Mouse (Mus musculus): ENCODE measurements around the gene Pgbd5. TPM values are rescaled to one million over a fixed set of nuclear protein-coding genes. Genes with fewer than 3 reads are reported as not detected.
"Not testable (repeated sequence)": the region's sequence is repeated elsewhere in the genome, so short reads cannot be mapped to it uniquely, and the experiment has no call there.

The Pgbd5 gene
- polyA plus RNA-seq, 1 experiment from 2014 or later, result 1.3 TPM

DNA sequence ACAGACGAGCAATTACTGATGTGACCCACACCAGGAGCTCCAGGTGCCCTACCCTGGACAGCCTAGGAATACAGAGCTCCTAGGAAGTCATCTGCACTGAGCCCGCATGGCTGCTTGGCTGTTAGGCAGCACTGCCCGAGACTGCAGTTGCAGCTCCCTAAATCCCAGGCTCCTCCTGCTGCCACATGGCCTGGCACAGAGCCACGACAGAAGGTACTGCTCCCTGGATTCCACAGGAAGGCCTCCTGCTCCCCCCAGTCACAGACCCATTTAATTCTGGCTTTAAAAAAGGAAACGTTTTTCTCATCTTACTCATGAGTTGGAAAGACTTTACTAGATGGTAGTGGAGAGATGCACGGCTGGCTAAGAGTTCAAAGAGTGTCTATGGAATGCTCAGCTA, 10.0 kb downstream of the Pgbd5 start:
- 37% methylated on average over 6 of the region's 6 CpGs for WGBS
- ATAC-seq (ENCODE audit: insufficient number of reproducible peaks, insufficient read depth, low FRiP score, low TSS enrichment, low read depth), result no peak
- no peak overlapping the region for H3K4me2 ChIP-seq

DNA sequence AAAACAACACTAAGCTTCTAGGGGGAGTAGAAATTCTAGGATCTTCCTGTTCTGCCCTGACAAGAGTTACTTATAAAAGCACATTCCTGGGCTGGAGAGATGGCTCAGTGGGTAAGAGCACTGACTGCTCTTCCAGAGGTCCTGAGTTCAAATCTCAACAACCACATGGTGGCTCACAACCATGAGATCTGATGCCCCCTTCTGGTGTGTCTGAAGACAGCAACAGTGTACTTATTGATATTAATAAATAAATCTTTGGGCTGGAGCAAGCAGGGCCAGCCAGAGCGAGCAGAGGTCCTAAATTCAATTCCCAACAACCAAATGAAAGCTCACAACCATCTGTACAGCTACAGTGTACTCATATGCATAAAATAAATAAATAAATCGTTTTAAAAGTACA, 10.7 kb downstream of the Pgbd5 start:
- H3K4me2 ChIP-seq; H3K4me3 ChIP-seq (replicated peaks); H3K27ac ChIP-seq; ATAC-seq (ENCODE audit: insufficient number of reproducible peaks, insufficient read depth, low FRiP score, low TSS enrichment, low read depth); H3K36me3 ChIP-seq; H3K9me3 ChIP-seq; H3K9ac ChIP-seq (replicated peaks): not testable (repeated sequence)
- Histone ChIP-seq H3K4me1 (replicated peaks) (peaks cover 18% of the 10 kb centered on the region), H3K27me3 (peaks cover 40% of the 10 kb centered on the region)
- WGBS, result 59% methylated on average over 2 of the region's 2 CpGs

More for the DNA sequence above, 10.0 kb downstream of the Pgbd5 start:
- H3K27me3 ChIP-seq, result peaks cover 42% of the 10 kb centered on the region
- peak overlapping the region; percentile 37; the same call in 1 of the 2 replicates for H3K9ac ChIP-seq (replicated peaks)
- H3K4me1 ChIP-seq (replicated peaks), result peaks cover 19% of the 10 kb centered on the region
- H3K36me3 ChIP-seq, result no peaks in the 10 kb centered on the region
- H3K4me3 ChIP-seq (replicated peaks), result no peak overlapping the region
- no peaks in the 10 kb centered on the region for H3K9me3 ChIP-seq
- H3K27ac ChIP-seq, result no peak overlapping the region

DNA sequence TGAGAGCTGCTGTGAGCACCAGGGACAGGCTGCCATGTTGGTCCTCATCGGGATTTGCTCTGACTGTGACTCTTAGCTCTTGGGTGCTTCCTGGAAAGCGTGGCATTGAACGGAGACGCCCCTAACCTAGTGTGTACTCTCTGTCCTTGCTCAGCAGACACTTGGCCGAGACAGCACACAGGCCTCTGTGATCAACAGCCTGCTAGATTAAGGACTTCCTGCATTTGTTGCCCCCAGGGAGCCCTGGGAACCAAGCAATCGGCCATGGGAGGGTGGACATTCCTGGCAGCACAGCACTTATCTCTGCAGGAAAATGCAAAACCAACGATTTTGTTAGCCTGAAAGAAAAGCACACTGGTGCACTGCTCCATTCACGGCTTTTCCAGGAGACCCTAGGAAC, 18.0 kb downstream of the Pgbd5 start:
- Histone ChIP-seq H3K27me3 (no peaks in the 10 kb centered on the region; the same call in 1 of the 2 replicates), H3K9me3 (no peaks in the 10 kb centered on the region), H3K27ac (no peak overlapping the region), H3K4me3 (replicated peaks) (no peak overlapping the region), H3K36me3 (no peaks in the 10 kb centered on the region), H3K9ac (replicated peaks) (no peak overlapping the region), H3K4me2 (no peak overlapping the region), H3K4me1 (replicated peaks) (peaks cover 7% of the 10 kb centered on the region)
- 49% methylated on average over 8 of the region's 8 CpGs for WGBS
- ATAC-seq (ENCODE audit: insufficient number of reproducible peaks, insufficient read depth, low FRiP score, low TSS enrichment, low read depth), result no peak

DNA sequence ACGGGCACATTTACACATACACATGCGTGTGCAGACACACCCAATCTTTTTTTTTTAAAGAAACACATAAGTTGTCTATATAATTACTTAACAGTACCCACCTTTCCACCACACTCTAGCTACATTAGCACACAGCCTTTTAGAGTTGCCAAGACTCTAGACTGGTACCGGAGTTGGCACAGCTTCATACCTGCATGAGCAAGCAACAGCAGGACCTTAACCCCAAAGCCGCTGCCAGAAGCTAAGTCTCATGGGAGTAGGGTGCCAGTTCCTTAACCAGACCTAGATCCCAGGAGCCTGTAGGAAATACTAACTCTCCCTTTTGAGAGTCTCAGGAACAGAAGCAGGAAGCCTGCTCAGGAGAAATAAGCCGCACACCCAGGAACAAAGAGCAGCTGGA, 20.5 kb downstream of the Pgbd5 start:
- ATAC-seq (ENCODE audit: insufficient number of reproducible peaks, insufficient read depth, low FRiP score, low TSS enrichment, low read depth), result no peak
- Histone ChIP-seq H3K4me1 (replicated peaks) (peaks cover 10% of the 10 kb centered on the region), H3K27ac (no peak overlapping the region), H3K27me3 (no peaks in the 10 kb centered on the region; the same call in none of the 2 replicates), H3K9ac (replicated peaks) (no peak overlapping the region), H3K9me3 (no peaks in the 10 kb centered on the region), H3K36me3 (no peaks in the 10 kb centered on the region), H3K4me2 (no peak overlapping the region), H3K4me3 (replicated peaks) (no peak overlapping the region)
- WGBS, result 93% methylated on average over 5 of the region's 5 CpGs

DNA sequence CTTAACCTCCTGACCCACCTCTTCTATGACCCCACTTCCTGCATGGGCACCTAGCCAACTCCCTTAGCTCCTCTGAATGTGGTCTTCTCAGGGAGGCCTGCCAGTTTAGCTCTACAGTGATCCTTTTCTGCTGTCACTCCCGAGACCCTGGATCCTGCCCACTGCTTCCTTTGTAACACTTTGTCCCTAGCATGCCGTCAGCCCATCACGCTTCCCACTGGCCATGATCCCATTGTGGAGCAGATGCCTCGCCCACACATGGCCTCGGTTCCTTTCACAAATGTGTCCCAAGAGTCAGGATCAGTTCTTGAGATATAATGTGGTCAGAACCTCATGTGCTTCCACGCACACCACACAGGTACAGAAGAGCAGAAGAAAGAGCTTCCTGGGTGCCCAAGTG, 21.3 kb downstream of the Pgbd5 start:
- Histone ChIP-seq H3K9ac (replicated peaks) (no peak overlapping the region), H3K4me3 (replicated peaks) (no peak overlapping the region), H3K4me1 (replicated peaks) (peaks cover 10% of the 10 kb centered on the region), H3K9me3 (no peaks in the 10 kb centered on the region), H3K27ac (no peak overlapping the region), H3K4me2 (no peak overlapping the region), H3K36me3 (no peaks in the 10 kb centered on the region), H3K27me3 (no peaks in the 10 kb centered on the region; the same call in none of the 2 replicates)
- 88% methylated on average over 6 of the region's 6 CpGs for WGBS
- no peak for ATAC-seq (ENCODE audit: insufficient number of reproducible peaks, insufficient read depth, low FRiP score, low TSS enrichment, low read depth)

DNA sequence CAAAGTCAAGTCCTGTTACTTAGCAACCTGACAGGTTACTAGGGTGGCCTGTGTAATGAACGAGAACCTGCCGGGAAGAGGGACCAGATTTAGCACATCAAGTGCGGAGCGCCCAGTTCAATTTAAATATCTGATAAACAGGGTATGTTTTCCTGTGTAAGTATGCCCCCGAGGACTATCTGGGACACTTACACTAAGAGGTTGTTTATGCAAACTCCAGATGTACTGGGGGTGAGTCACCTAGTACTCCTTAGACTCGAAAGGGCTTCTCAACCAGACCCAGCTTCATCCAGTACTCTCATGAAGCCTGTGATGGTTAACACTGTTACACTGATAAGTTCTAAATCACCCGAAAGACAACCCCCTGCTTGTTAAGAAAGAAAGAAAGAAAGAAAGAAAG, 22.8 kb downstream of the Pgbd5 start:
- WGBS, result 63% methylated on average over 7 of the region's 7 CpGs
- no peak overlapping the region for H3K27ac ChIP-seq
- no peak overlapping the region for H3K9ac ChIP-seq (replicated peaks)
- no peak overlapping the region for H3K4me3 ChIP-seq (replicated peaks)
- no peaks in the 10 kb centered on the region; the same call in none of the 2 replicates for H3K27me3 ChIP-seq
- H3K36me3 ChIP-seq, result no peaks in the 10 kb centered on the region
- H3K4me2 ChIP-seq, result no peak overlapping the region
- H3K4me1 ChIP-seq (replicated peaks), result peaks cover 10% of the 10 kb centered on the region
- no peak for ATAC-seq (ENCODE audit: insufficient number of reproducible peaks, insufficient read depth, low FRiP score, low TSS enrichment, low read depth)
- no peaks in the 10 kb centered on the region for H3K9me3 ChIP-seq

DNA sequence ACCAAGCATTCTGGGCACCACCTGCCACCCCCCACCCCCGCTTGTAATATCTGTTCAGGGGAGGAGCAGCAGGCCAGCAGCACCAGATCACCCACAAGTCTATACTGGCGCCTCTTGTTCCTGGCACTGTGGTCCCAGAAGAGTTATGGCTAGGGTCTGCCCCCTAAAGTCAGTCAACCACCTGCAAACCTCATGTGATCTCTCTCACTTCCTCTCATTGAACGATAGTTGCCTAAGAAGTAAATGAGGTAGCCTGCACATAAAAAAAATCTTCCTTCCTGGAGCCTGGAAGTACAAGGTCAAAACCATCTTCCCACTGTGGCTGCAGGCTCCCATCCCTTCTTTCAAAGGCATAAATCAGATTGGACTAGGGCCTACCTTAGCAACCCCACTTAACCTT, 23.7 kb downstream of the Pgbd5 start:
- no peak overlapping the region for H3K27ac ChIP-seq
- H3K9ac ChIP-seq (replicated peaks), result no peak overlapping the region
- WGBS, result 58% methylated on average over 3 of the region's 3 CpGs
- H3K4me2 ChIP-seq, result no peak overlapping the region
- H3K27me3 ChIP-seq, result no peaks in the 10 kb centered on the region; the same call in none of the 2 replicates
- no peaks in the 10 kb centered on the region for H3K36me3 ChIP-seq
- peaks cover 6% of the 10 kb centered on the region for H3K4me1 ChIP-seq (replicated peaks)
- H3K9me3 ChIP-seq, result no peaks in the 10 kb centered on the region
- H3K4me3 ChIP-seq (replicated peaks), result no peak overlapping the region
- no peak for ATAC-seq (ENCODE audit: insufficient number of reproducible peaks, insufficient read depth, low FRiP score, low TSS enrichment, low read depth)

DNA sequence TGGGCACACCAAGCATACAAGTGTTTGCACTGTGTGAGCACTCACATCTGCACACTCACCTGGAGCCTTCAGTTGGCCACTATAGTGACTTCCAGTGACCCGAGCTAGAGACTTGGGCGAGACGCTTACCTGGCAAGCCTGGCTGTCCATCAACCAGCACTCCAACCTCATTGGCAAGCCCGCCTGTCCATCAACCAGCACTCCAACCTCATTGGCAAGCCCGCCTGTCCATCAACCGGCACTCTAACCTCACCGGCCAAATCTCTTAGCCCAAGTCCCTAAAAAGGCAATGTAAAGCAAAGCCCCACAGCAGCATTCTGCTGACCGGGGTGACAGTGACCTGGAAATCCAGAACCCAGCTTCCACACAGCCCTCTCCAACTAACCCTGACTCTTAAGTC, 24.5 kb downstream of the Pgbd5 start:
- Histone ChIP-seq H3K9me3 (no peaks in the 10 kb centered on the region), H3K4me1 (replicated peaks) (peaks cover 6% of the 10 kb centered on the region), H3K4me2 (no peak overlapping the region), H3K9ac (replicated peaks) (no peak overlapping the region), H3K27ac (no peak overlapping the region), H3K4me3 (replicated peaks) (no peak overlapping the region), H3K27me3 (no peaks in the 10 kb centered on the region; the same call in none of the 2 replicates), H3K36me3 (no peaks in the 10 kb centered on the region)
- ATAC-seq (ENCODE audit: insufficient number of reproducible peaks, insufficient read depth, low FRiP score, low TSS enrichment, low read depth), result no peak
- 89% methylated on average over 8 of the region's 8 CpGs for WGBS

DNA sequence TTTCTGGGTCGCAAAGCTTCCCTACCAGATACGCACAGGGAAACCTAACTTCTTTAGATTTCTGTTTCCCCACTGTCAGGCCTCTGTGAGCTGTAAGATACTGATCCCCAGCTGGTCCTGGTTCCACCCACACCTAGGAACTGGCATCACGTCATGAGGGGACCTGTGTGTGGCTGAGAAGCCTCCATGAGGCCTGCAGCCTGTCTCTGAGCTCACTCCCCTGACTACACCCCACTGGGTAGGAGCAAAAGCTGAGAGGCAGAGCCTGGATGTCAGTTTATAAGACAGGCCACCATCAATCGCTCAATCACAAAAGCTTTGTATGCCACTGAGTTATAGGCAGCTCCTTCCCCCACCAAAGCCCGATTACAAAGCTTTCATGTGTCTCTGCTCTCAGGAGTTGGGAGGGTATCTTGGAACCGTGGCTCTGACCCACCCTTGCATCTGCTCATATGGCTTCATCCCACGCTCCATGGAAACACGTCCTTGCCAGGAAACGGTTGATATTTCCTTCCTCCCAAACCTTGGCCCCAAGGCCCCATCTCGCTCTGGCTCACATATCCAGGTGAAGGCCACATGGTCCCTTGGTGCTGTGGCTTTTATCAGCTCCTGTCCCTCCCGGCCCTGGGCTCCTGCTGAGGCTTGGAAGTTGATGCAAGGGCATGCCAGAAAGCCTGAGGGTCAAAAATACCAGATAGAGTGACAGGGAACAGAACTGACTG, 26.1 kb downstream of the Pgbd5 start:
- no peaks in the 10 kb centered on the region for H3K9me3 ChIP-seq
- no peak overlapping the region for H3K9ac ChIP-seq (replicated peaks)
- WGBS, result 73% methylated on average over 11 of the region's 11 CpGs
- no peak overlapping the region for H3K27ac ChIP-seq
- ATAC-seq (ENCODE audit: insufficient number of reproducible peaks, insufficient read depth, low FRiP score, low TSS enrichment, low read depth), result no peak
- no peaks in the 10 kb centered on the region for H3K36me3 ChIP-seq
- H3K4me3 ChIP-seq (replicated peaks), result no peak overlapping the region
- no peak overlapping the region for H3K4me2 ChIP-seq
- H3K4me1 ChIP-seq (replicated peaks), result peaks cover 6% of the 10 kb centered on the region
- H3K27me3 ChIP-seq, result no peaks in the 10 kb centered on the region; the same call in none of the 2 replicates

DNA sequence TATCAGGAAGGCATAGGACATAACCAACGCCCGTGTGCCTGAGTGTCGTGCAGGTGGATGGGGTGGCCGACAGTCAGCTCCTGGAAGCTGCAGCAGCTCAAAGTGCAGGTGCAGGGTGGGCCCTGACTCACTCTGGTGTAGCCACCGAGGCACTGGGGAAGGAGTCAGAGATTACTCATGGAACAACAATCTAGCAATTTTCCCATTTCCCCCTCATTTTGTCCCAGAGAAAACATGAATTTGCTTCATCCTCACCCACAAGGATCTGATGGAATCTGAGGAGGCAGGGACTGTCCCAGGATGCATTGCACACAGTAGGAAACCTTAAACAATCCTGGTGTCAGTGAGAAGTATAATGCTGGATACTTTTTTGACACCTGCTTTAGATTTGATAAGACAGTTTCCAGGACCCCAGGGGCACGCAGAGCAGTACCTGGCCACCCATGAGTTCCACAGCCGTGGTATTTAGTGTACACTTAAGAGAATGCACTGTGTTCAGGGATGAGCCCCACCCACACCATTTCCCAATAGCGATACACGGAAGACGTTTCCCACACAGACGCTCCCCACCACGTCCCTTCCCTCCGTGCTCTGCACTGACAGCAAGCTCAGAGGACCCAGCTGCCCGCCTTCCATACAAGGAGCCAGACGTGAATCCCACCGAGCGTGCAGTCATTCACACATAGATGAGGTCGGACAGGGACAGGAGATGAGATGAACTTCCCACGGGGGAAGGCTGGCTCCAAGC, 26.8 kb downstream of the Pgbd5 start:
- ATAC-seq (ENCODE audit: insufficient number of reproducible peaks, insufficient read depth, low FRiP score, low TSS enrichment, low read depth), result no peak
- Histone ChIP-seq H3K4me1 (replicated peaks) (peaks cover 6% of the 10 kb centered on the region), H3K4me2 (no peak overlapping the region)

DNA sequence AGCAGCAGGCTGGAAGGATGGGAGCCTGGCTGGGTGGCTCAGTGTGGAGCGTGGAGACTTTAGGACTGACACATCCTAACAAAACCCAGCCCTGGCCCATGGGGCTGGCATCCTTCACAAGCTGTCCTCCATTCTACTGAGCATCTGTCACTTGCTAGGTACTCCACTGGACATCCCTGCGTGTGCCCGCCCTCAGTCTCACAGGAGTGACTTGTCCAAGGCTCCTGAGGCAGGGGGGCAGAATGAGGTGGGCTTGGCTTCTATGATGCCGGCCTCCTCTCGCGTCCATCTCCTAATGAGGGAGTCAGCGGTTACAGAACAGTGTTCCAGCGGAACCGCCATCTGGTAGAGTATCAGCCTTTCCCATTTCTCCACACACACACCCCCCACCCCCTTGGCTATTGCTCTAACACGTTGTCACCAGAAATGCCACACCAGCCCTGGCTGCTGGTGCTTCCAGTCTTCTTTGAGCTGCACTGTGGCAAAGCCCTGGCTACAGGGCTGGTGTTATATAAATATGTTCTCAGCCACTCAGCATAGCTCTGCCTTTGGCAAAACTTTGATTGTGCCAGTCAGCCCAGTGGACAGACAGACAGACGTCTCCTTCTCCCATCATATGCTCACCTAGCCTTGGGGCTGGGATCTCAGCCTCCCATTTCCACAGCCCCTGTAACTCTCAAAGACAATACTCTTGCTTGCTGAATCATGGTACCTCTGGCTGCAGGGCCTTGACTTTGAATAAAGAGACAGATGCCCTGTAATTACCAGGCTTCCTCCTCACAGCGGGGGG, 34.8 kb downstream of the Pgbd5 start:
- Histone ChIP-seq H3K4me1 (replicated peaks) (0 out of 2 replicates have a peak, but pooled peaks cover 7% of the 10 kb centered on the region), H3K27ac (no peak overlapping the region), H3K9ac (replicated peaks) (no peak overlapping the region), H3K27me3 (no peaks in the 10 kb centered on the region), H3K4me3 (replicated peaks) (no peak overlapping the region), H3K9me3 (no peaks in the 10 kb centered on the region), H3K4me2 (no peak overlapping the region), H3K36me3 (no peaks in the 10 kb centered on the region)
- no peak for ATAC-seq (ENCODE audit: insufficient number of reproducible peaks, insufficient read depth, low FRiP score, low TSS enrichment, low read depth)
- WGBS, result 61% methylated on average over 11 of the region's 12 CpGs

More for the DNA sequence above, 26.8 kb downstream of the Pgbd5 start:
- Histone ChIP-seq H3K9me3 (no peaks in the 10 kb centered on the region), H3K36me3 (no peaks in the 10 kb centered on the region), H3K4me3 (replicated peaks) (no peak overlapping the region), H3K9ac (replicated peaks) (no peak overlapping the region), H3K27me3 (no peaks in the 10 kb centered on the region; the same call in 1 of the 2 replicates), H3K27ac (no peak overlapping the region)
- WGBS, result 83% methylated on average over 19 of the region's 19 CpGs

Data from limb, embryonic 12.5 days (tissue).